Mouse (Mus musculus) forebrain, postnatal 0 days (tissue): Measurements from ENCODE around the gene Klk1b9. TPM values are rescaled to one million over a fixed set of nuclear protein-coding genes. Genes with fewer than 3 reads are reported as not detected.
"Not testable (repeated sequence)": the region's sequence is repeated elsewhere in the genome, so short reads cannot be mapped to it uniquely, and the experiment has no call there.

Source experiments
- ATAC-seq: fragments of 200-750 bp; cut with Nextera tagmentation; 2 replicates; pipeline ENCODE4 v1.8.0; 2017; ENCODE audit warnings: mild to moderate bottlenecking, moderate library complexity
- DNase-seq: peaks from one replicate; pipeline ENCODE4 v3.0.0-alpha.2; 2015
- H3K27ac ChIP-seq: fragments of 300-500 bp; sonication (generic); 2 replicates; pipeline ENCODE4 v1.5.1; 2014; ENCODE audit warnings: low read depth, mild to moderate bottlenecking, antibody characterized with exemption, low read length, moderate library complexity, mixed read lengths
- H3K27me3 ChIP-seq: fragments of 300-500 bp; sonication (generic); 2 replicates; pipeline ENCODE4 v1.6.1; 2014; ENCODE audit warnings: mild to moderate bottlenecking, low read length, mixed read lengths; ENCODE audit not compliant: insufficient read depth
- H3K36me3 ChIP-seq: fragments of 300-500 bp; sonication (generic); 2 replicates; pipeline ENCODE4 v1.6.1; 2014; ENCODE audit warnings: mild to moderate bottlenecking, moderate library complexity; ENCODE audit not compliant: insufficient read depth
- H3K4me1 ChIP-seq: fragments of 300-500 bp; sonication (generic); 2 replicates; pipeline ENCODE4 v1.6.1; 2014; ENCODE audit warnings: antibody characterized with exemption; ENCODE audit not compliant: insufficient read depth
- H3K4me2 ChIP-seq: fragments of 300-500 bp; sonication (generic); 2 replicates; pipeline ENCODE4 v1.6.1; 2014; ENCODE audit warnings: low read depth, mild to moderate bottlenecking, moderate library complexity
- H3K4me3 ChIP-seq: fragments of 300-500 bp; sonication (generic); 2 replicates; pipeline ENCODE4 v1.5.1; 2014; ENCODE audit warnings: low read depth, low read length, mixed read lengths
- H3K9ac ChIP-seq: fragments of 300-500 bp; sonication (generic); 2 replicates; pipeline ENCODE4 v1.6.1; 2014; ENCODE audit warnings: mild to moderate bottlenecking
- H3K9me3 ChIP-seq: fragments of 300-500 bp; sonication (generic); 2 replicates; pipeline ENCODE4 v1.6.1; 2016; ENCODE audit warnings: low read length
- CTCF ChIP-seq: sonication (generic); IDR thresholded peaks from 2 replicates; pipeline ENCODE4 v1.5.1; 2016; ENCODE audit warnings: antibody characterized with exemption, control low read depth, low read depth
- WGBS: fragments of 180-500 bp; shearing (Covaris S2); extraction: QIAGEN DNeasy Blood & Tissue Kit; methylation state at CpG from one replicate; pipeline ENCODE4 v1.1.7; 2014; 5-methylcytosine and 5-hydroxymethylcytosine counted together
- polyA plus RNA-seq: library from polyadenylated mRNA; unstranded; fragments of >200 nt; fragmentation: Nextera tagmentation; extraction: Ambion mirVana; gene quantifications from 2 replicates; pipeline ENCODE4 v1.2.1, GENCODE M21; 2015
- total RNA-seq: library from RNA; depleted of rRNA; stranded (reverse); fragments of >200 nt; gene quantifications from 2 replicates; pipeline ENCODE4 v1.2.3, GENCODE M21; 2014; rRNA removed

Klk1b9 gene
- total RNA-seq (not detected in 2 replicates), polyA plus RNA-seq (not detected in 2 replicates)

GRCm38 (mm10) chr7:43975761-43976160 lies at the start of gene Klk1b9:
Gene Klk1b9, plus strand, starts transcription at chr7:43976061.
- not testable (repeated sequence) for H3K27me3 ChIP-seq, ATAC-seq, H3K4me3 ChIP-seq, H3K9ac ChIP-seq, H3K4me2 ChIP-seq, H3K9me3 ChIP-seq, H3K4me1 ChIP-seq, DNase-seq, H3K36me3 ChIP-seq, H3K27ac ChIP-seq
- 83% methylated on average over 1 of the region's 1 CpGs for WGBS

DNA sequence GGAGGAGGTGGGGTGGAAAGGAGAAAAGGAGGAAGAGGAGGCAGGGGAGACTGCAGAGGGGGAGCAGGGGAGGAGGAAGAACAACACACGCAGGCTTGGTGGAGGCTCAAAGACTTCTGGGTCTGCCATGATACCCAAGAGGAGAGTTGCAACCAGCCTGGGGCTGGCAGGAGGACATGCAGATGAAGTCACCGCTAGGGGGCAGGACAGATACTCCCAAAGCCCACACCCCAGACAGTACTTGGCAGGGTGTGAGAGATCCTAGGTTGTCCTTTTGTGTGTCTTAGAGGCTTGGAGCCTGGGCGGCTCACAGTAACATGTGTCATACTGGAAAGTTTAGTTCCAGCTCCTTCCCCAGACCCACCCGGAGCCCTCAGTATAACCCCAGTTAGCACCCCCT lies 47.3 kb upstream of the Klk1b9 start:
- Histone ChIP-seq H3K9ac (no peak overlapping the region), H3K27me3 (no peaks in the 10 kb centered on the region), H3K4me2 (no peak overlapping the region), H3K4me1 (no peaks in the 10 kb centered on the region), H3K27ac (no peak overlapping the region), H3K9me3 (no peaks in the 10 kb centered on the region), H3K36me3 (no peaks in the 10 kb centered on the region), H3K4me3 (no peak overlapping the region)
- peak; percentile 33 for TF ChIP-seq CTCF
- ATAC-seq (no peak), DNase-seq (no peak)
- 50% methylated on average over 4 of the region's 4 CpGs for WGBS

DNA sequence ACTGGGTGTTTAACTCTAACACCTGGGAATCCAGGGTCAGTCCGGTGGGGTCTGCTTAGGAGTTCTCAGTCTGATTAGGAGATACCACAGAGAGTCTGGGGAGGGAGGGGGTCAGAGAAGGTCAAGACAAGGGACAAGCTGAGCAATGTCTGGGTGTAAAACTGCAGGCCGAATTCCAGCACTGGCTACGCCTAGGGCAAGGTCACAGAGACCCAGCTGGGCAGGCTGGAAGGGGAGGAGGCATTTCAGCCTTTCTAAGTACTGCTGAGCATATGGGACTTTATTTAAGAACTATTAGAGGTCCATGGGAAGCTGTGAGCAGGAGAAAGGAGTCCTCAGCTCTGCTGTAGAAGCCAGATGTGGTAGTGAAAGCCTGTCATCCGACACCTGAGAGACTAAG lies 43.5 kb upstream of the Klk1b9 start:
- no peak overlapping the region for H3K9ac ChIP-seq
- no peak for TF ChIP-seq CTCF
- H3K4me3 ChIP-seq = no peak overlapping the region
- H3K36me3 ChIP-seq = no peaks in the 10 kb centered on the region
- no peak overlapping the region for H3K4me2 ChIP-seq
- no peaks in the 10 kb centered on the region for H3K27me3 ChIP-seq
- DNase-seq (no peak), ATAC-seq (no peak)
- WGBS = 71% methylated on average over 4 of the region's 4 CpGs
- H3K4me1 ChIP-seq = no peaks in the 10 kb centered on the region
- H3K27ac ChIP-seq = no peak overlapping the region
- no peaks in the 10 kb centered on the region for H3K9me3 ChIP-seq

DNA sequence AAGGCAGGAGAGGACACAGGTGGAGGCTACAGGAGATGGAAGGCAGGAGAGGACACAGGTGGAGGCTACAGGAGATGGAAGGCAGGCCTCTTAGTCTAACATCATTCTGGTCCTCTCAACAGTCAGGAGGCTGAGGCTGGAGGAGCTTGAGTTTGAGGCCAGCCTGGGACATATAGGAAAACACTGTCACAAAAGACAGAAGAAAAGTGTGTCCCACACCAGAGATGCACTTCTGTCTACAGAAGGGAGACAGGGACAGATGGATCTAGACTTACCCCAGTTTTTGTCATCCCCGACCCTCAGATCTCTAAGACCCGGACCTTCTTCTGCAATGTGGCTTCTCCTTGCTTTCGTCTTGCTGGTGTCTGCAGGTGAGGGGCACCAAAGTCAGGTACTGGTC lies 42.4 kb upstream of the Klk1b9 start, which contains the start of gene Klk15:
Klk15 (plus strand) TSS at position 301 of the 400 bp plus-strand sequence.
- H3K4me2 ChIP-seq = no peak within 1 kb of the TSS
- DNase-seq = no peak
- no peak within 1 kb of the TSS for H3K9ac ChIP-seq
- H3K4me1 ChIP-seq = no peaks in the 10 kb centered on the region
- no peak for TF ChIP-seq CTCF
- H3K36me3 ChIP-seq = no peaks in the 10 kb centered on the region
- ATAC-seq = no peak
- WGBS = 92% methylated on average over 3 of the region's 3 CpGs
- no peak within 1 kb of the TSS for H3K27ac ChIP-seq
- no peaks in the 10 kb centered on the region for H3K27me3 ChIP-seq
- H3K4me3 ChIP-seq = no peak within 1 kb of the TSS
- no peaks in the 10 kb centered on the region for H3K9me3 ChIP-seq

GRCm38 (mm10) chr7:43934747-43935146 lies 41.1 kb upstream of the Klk1b9 start:
- Histone ChIP-seq H3K36me3 (no peaks in the 10 kb centered on the region), H3K9me3 (no peaks in the 10 kb centered on the region), H3K4me1 (no peaks in the 10 kb centered on the region), H3K4me3 (no peak overlapping the region), H3K27me3 (no peaks in the 10 kb centered on the region), H3K27ac (no peak overlapping the region), H3K4me2 (no peak overlapping the region), H3K9ac (no peak overlapping the region)
- ATAC-seq (no peak), DNase-seq (no peak)
- TF ChIP-seq CTCF = no peak
- WGBS = 69% methylated on average over 3 of the region's 3 CpGs

DNA sequence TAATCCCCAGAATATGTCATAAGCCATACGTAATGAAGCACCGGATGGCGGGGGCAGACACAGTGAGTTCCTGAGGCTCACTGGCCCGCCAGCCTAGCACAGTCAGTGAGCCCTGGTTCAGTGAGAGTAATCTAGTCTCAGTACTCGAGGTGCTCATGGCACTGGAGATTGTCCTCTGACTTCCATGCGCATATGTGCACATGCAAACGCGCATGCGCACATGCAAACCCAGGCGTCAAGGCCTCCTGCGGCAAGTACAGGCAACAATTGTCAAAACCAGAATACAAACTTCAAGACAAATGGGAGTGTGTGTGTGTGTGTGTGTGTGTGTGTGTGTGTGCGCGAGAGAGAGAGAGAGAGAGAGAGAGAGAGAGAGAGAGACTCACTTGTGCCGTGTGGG lies 39.3 kb upstream of the Klk1b9 start:
- H3K27me3 ChIP-seq = no peaks in the 10 kb centered on the region
- DNase-seq = no peak
- no peak overlapping the region for H3K9ac ChIP-seq
- no peak overlapping the region for H3K27ac ChIP-seq
- H3K36me3 ChIP-seq = no peaks in the 10 kb centered on the region
- H3K9me3 ChIP-seq = no peaks in the 10 kb centered on the region
- no peak for ATAC-seq
- WGBS = 90% methylated on average over 14 of the region's 14 CpGs
- no peak overlapping the region for H3K4me3 ChIP-seq
- no peaks in the 10 kb centered on the region for H3K4me1 ChIP-seq
- no peak overlapping the region for H3K4me2 ChIP-seq
- no peak for TF ChIP-seq CTCF

DNA sequence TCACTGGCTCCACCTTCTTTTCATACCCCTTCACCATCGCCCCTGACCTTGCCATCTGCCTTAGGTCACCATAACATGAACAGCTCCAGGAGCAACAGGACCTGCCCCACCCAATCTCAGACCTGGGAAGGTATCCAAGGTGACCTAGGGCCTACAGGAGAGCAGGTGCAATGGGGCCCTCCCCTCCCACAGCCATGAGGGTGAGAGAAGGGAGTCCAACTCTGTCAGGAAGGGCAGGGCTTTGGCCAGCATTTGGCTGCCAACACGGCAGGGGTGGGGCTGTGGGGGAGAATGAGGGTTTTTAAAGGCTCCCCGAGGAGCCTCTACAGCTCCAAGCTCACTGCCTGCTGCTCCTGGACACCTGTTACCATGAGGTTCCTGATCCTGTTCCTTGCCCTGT lies 33.6 kb upstream of the Klk1b9 start:
- H3K9ac ChIP-seq, H3K27ac ChIP-seq, H3K4me2 ChIP-seq, DNase-seq, H3K27me3 ChIP-seq, H3K4me1 ChIP-seq, H3K4me3 ChIP-seq, H3K9me3 ChIP-seq, ATAC-seq, H3K36me3 ChIP-seq: not testable (repeated sequence)
- 78% methylated on average over 3 of the region's 3 CpGs for WGBS
